Mouse (Mus musculus): ENCODE measurements around the gene Fabp3. TPM values are rescaled to one million over a fixed set of nuclear protein-coding genes. Genes with fewer than 3 reads are reported as not detected.

Fabp3 gene
- total RNA-seq, 2 experiments from 2014 or later: 551 to 1,329 TPM

GRCm38 (mm10) chr4:130275016-130275822, 33.2 kb upstream of the Fabp3 start:
- TF ChIP-seq CTCF (IDR thresholded peaks at IDR 0.05): no peak
- intact Hi-C loops (cut with DNase I): no loop called here
- peak overlapping the region; percentile 94 for H3K27ac ChIP-seq
- peak overlapping the region; percentile 83 for H3K4me3 ChIP-seq
- DNase-seq: peak; percentile 75

GRCm38 (mm10) chr4:130275823-130276105, 32.6 kb upstream of the Fabp3 start:
- intact Hi-C loops (cut with DNase I): no loop called here
- TF ChIP-seq CTCF (IDR thresholded peaks at IDR 0.05): no peak
- H3K4me3 ChIP-seq: peak overlapping the region; percentile 83
- H3K27ac ChIP-seq: peak overlapping the region; percentile 94
- no peak for DNase-seq

GRCm38 (mm10) chr4:130276573-130277176, 31.7 kb upstream of the Fabp3 start:
- intact Hi-C loops (cut with DNase I): no loop called here
- H3K4me3 ChIP-seq: no peak overlapping the region
- DNase-seq: no peak
- no peak overlapping the region for H3K27ac ChIP-seq
- no peak for TF ChIP-seq CTCF (IDR thresholded peaks at IDR 0.05)

GRCm38 (mm10) chr4:130279105-130279504, 29.3 kb upstream of the Fabp3 start, which contains the start of gene Serinc2:
Serinc2 (minus strand) TSS chr4:130279205.
- no peak within 1 kb of the TSS for H3K27ac ChIP-seq
- no peak within 1 kb of the TSS for H3K4me3 ChIP-seq
- intact Hi-C loops (cut with DNase I): no loop called here
- TF ChIP-seq CTCF (IDR thresholded peaks at IDR 0.05): no peak
- no peak for DNase-seq

GRCm38 (mm10) chr4:130282856-130283255, 25.5 kb upstream of the Fabp3 start:
- no peak overlapping the region for H3K27ac ChIP-seq
- intact Hi-C loops (cut with DNase I): no loop called here
- no peak for DNase-seq
- no peak for TF ChIP-seq CTCF (IDR thresholded peaks at IDR 0.05)
- H3K4me3 ChIP-seq: no peak overlapping the region

- intact Hi-C loops (cut with DNase I): no loop called here
- TF ChIP-seq CTCF (IDR thresholded peaks at IDR 0.05): no peak
- no peak for DNase-seq
- Histone ChIP-seq H3K27ac (no peak overlapping the region), H3K4me3 (no peak overlapping the region)
Measured at GRCm38 (mm10) chr4:130283826-130284225, 24.6 kb upstream of the Fabp3 start.

GRCm38 (mm10) chr4:130286531-130286930, 21.9 kb upstream of the Fabp3 start:
- Histone ChIP-seq H3K4me3 (no peak overlapping the region), H3K27ac (peak overlapping the region; percentile 58)
- intact Hi-C loops (cut with DNase I): no loop called here
- no peak for TF ChIP-seq CTCF (IDR thresholded peaks at IDR 0.05)
- peak; percentile 72 for DNase-seq

GRCm38 (mm10) chr4:130289824-130290223, 18.6 kb upstream of the Fabp3 start:
- intact Hi-C loops (cut with DNase I): no loop called here
- TF ChIP-seq CTCF (IDR thresholded peaks at IDR 0.05): no peak
- no peak overlapping the region for H3K4me3 ChIP-seq
- no peak for DNase-seq
- H3K27ac ChIP-seq: no peak overlapping the region

- Histone ChIP-seq H3K4me3 (no peak overlapping the region), H3K27ac (no peak overlapping the region)
- TF ChIP-seq CTCF (IDR thresholded peaks at IDR 0.05): no peak; the same call in 1 of the 2 replicates
- peak; percentile 79 for DNase-seq
- intact Hi-C loops (cut with DNase I): loop anchor here (1.0 kb wide), 2 partner anchors 28 to 93 kb away; no protein-coding TSS in a partner anchor
Measured at GRCm38 (mm10) chr4:130292271-130292670, 16.1 kb upstream of the Fabp3 start.

GRCm38 (mm10) chr4:130294513-130294912, 13.9 kb upstream of the Fabp3 start:
- no peak overlapping the region for H3K27ac ChIP-seq
- no peak for DNase-seq
- no peak for TF ChIP-seq CTCF (IDR thresholded peaks at IDR 0.05)
- intact Hi-C loops (cut with DNase I): no loop called here
- H3K4me3 ChIP-seq: no peak overlapping the region

GRCm38 (mm10) chr4:130295047-130295745, 13.2 kb upstream of the Fabp3 start:
- H3K4me3 ChIP-seq: no peak overlapping the region

GRCm38 (mm10) chr4:130296243-130296965, 12.0 kb upstream of the Fabp3 start:
- no peak for TF ChIP-seq CTCF (IDR thresholded peaks at IDR 0.05)
- Histone ChIP-seq H3K4me3 (no peak overlapping the region), H3K27ac (no peak overlapping the region)
- no peak for DNase-seq
- intact Hi-C loops (cut with DNase I): no loop called here

More at GRCm38 (mm10) chr4:130295047-130295745, 13.2 kb upstream of the Fabp3 start:
- TF ChIP-seq CTCF (IDR thresholded peaks at IDR 0.05): peak; percentile 38
- intact Hi-C loops (cut with DNase I): no loop called here
- no peak overlapping the region for H3K27ac ChIP-seq
- no peak for DNase-seq

All from gastrocnemius, adult 2 months (tissue).